Mouse (Mus musculus): ENCODE results near the gene Tnrc18. TPM values are rescaled to one million over a fixed set of nuclear protein-coding genes. Genes with fewer than 3 reads are reported as not detected.

Gene Tnrc18
- polyA plus RNA-seq, 1 experiment from 2014 or later = 32.5 TPM

DNA sequence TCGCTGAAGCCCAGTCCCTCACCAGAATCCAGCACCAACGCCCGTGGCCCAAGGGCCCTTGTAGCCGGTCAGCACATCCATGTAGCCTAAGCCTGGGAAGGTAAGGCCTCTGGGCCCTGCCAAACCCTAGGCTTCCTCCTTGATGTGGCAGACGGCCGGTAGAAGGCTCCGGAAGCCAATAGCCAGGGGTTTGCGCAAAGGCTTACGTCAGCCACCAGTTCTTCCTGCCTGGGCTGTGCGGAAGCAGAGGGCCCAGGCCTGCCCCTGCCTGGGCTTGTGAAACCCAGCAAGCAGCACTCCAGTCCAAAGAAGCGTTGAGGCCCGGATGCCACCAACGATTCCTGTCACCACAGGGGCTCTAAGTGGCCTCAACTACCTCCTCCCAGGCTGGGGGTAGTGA lies 22.9 kb downstream of the Tnrc18 start:
- DNase-seq (ENCODE audit: low spot score) (no peak), ATAC-seq (ENCODE audit: insufficient read depth, low FRiP score, low TSS enrichment) (no peak)
- H3K27me3 ChIP-seq (ENCODE audit: control insufficient read depth, insufficient read depth, low read length) = no peaks in the 10 kb centered on the region
- H3K4me2 ChIP-seq (ENCODE audit: low read depth) = no peak overlapping the region
- H3K4me3 ChIP-seq (ENCODE audit: low read depth, low read length) = no peak overlapping the region
- no peaks in the 10 kb centered on the region for H3K9me3 ChIP-seq (ENCODE audit: control insufficient read depth, low read length)
- no peak overlapping the region for H3K27ac ChIP-seq (ENCODE audit: low read depth, low read length)
- 83% methylated on average over 13 of the region's 13 CpGs for WGBS
- H3K4me1 ChIP-seq (ENCODE audit: control insufficient read depth, insufficient read depth, low read length) = no peaks in the 10 kb centered on the region
- peaks cover 12% of the 10 kb centered on the region for H3K36me3 ChIP-seq (ENCODE audit: control insufficient read depth, insufficient read depth, low read length)
- H3K9ac ChIP-seq (ENCODE audit: low read length) = no peak overlapping the region

DNA sequence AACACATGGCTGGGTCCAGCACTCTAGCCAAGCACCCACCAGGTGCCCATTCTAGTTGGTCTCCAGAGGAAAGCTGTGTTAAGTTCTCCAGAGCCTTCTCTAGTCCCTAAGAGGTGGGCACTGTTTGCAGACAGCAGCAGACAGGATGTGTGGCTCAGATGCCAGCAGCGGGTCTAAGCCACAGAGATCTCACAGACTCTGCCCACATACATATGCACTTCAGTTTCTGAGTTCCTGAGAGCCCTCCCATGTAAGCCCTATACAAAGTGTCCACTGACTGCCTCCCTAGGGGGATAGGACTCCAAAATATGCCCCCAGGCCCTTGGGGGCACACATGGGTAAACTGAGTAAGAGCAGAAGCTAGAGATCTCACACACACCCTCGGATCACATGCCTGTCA lies 23.3 kb downstream of the Tnrc18 start:
- 84% methylated on average over 2 of the region's 2 CpGs for WGBS
- H3K27me3 ChIP-seq (ENCODE audit: control insufficient read depth, insufficient read depth, low read length) = no peaks in the 10 kb centered on the region
- H3K27ac ChIP-seq (ENCODE audit: low read depth, low read length) = no peak overlapping the region
- no peak overlapping the region for H3K4me3 ChIP-seq (ENCODE audit: low read depth, low read length)
- H3K4me2 ChIP-seq (ENCODE audit: low read depth) = no peak overlapping the region
- peaks cover 11% of the 10 kb centered on the region for H3K36me3 ChIP-seq (ENCODE audit: control insufficient read depth, insufficient read depth, low read length)
- no peaks in the 10 kb centered on the region for H3K9me3 ChIP-seq (ENCODE audit: control insufficient read depth, low read length)
- ATAC-seq (ENCODE audit: insufficient read depth, low FRiP score, low TSS enrichment) = no peak
- H3K9ac ChIP-seq (ENCODE audit: low read length) = no peak overlapping the region
- no peak for DNase-seq (ENCODE audit: low spot score)
- no peaks in the 10 kb centered on the region for H3K4me1 ChIP-seq (ENCODE audit: control insufficient read depth, insufficient read depth, low read length)

DNA sequence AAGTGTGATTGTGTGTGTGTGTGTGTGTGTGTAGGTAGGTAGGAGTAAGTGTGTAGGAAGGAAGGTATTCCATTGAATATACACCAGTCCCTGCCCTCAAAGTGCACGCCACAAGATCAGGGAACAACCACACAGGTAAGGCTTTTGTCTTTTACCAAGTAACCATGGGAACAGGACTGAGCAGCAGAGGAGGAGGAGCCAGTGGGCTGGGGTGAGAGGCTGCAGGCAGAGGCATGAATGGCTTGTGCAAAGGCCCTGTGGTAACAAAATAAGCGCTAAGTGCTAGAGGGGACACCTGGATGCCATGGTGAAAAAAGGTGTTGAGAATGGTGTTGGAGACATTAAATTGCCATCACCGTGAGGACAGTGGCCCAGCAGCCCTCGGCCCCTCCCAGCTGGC lies 24.9 kb downstream of the Tnrc18 start:
- Histone ChIP-seq H3K4me3 (ENCODE audit: low read depth, low read length) (no peak overlapping the region), H3K9me3 (ENCODE audit: control insufficient read depth, low read length) (no peaks in the 10 kb centered on the region), H3K27ac (ENCODE audit: low read depth, low read length) (no peak overlapping the region), H3K4me1 (ENCODE audit: control insufficient read depth, insufficient read depth, low read length) (no peaks in the 10 kb centered on the region), H3K4me2 (ENCODE audit: low read depth) (no peak overlapping the region), H3K36me3 (ENCODE audit: control insufficient read depth, insufficient read depth, low read length) (peaks cover 22% of the 10 kb centered on the region), H3K9ac (ENCODE audit: low read length) (no peak overlapping the region), H3K27me3 (ENCODE audit: control insufficient read depth, insufficient read depth, low read length) (no peaks in the 10 kb centered on the region)
- DNase-seq (ENCODE audit: low spot score) (no peak), ATAC-seq (ENCODE audit: insufficient read depth, low FRiP score, low TSS enrichment) (no peak)
- WGBS = 91% methylated on average over 4 of the region's 4 CpGs

DNA sequence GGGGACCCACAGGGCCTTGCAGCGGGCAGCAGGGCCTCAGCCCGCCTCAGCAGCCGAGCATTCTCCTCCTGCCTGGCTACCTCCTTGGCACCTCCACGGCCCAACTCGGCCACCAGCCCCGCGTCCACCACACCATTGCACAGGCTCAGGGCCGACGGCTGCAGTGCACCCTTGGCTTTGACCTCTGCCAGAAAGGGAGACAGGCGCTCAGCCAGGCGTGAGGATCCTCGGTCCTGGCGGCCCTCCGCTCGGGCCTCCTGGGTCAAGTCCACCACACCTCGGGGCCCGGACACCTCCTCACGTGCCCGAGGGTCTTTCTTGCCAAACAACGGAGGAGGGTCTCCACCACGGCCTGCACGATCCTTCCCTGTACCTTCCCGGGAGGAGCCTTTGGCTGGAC lies 29.2 kb downstream of the Tnrc18 start:
- Histone ChIP-seq H3K36me3 (ENCODE audit: control insufficient read depth, insufficient read depth, low read length) (peaks cover 37% of the 10 kb centered on the region), H3K4me1 (ENCODE audit: control insufficient read depth, insufficient read depth, low read length) (no peaks in the 10 kb centered on the region), H3K27me3 (ENCODE audit: control insufficient read depth, insufficient read depth, low read length) (no peaks in the 10 kb centered on the region), H3K9ac (ENCODE audit: low read length) (no peak overlapping the region), H3K27ac (ENCODE audit: low read depth, low read length) (no peak overlapping the region), H3K9me3 (ENCODE audit: control insufficient read depth, low read length) (no peaks in the 10 kb centered on the region), H3K4me2 (ENCODE audit: low read depth) (no peak overlapping the region), H3K4me3 (ENCODE audit: low read depth, low read length) (no peak overlapping the region)
- WGBS = 91% methylated on average over 22 of the region's 23 CpGs
- DNase-seq (ENCODE audit: low spot score) = no peak
- no peak for ATAC-seq (ENCODE audit: insufficient read depth, low FRiP score, low TSS enrichment)

DNA sequence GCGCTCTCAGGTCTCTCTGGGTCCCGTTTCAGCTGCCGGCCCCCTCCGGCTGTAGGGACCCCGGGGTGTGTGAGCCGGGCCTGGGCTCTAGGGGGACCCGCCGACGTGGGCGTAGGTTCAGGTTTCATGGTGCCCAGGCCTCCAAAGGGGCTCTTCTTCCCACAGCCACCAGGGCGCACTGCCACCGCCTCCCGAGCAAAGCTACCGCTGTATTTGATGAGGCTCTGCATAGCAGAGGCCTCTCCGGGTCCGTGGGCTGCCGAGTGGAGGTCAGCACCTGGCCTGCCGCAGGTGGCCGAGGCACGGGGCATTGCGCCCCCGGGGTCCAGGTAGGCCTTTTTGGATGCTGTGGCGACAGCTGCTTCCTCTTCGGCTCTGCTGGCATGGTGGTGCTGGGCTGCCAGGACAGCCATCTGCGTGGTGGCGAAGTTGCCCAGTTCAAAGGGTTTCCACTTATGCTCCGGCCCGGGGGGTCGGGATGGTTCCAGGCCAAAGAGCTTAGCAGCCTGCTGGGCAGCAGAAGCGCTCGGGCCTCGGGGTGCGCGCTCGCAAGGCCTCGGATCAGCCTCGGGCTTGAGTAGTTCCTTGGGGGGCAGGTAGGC lies 30.1 kb downstream of the Tnrc18 start:
- Histone ChIP-seq H3K27ac (ENCODE audit: low read depth, low read length) (no peak overlapping the region), H3K9me3 (ENCODE audit: control insufficient read depth, low read length) (no peaks in the 10 kb centered on the region), H3K4me1 (ENCODE audit: control insufficient read depth, insufficient read depth, low read length) (no peaks in the 10 kb centered on the region), H3K36me3 (ENCODE audit: control insufficient read depth, insufficient read depth, low read length) (peaks cover 33% of the 10 kb centered on the region), H3K9ac (ENCODE audit: low read length) (no peak overlapping the region), H3K27me3 (ENCODE audit: control insufficient read depth, insufficient read depth, low read length) (no peaks in the 10 kb centered on the region), H3K4me2 (ENCODE audit: low read depth) (no peak overlapping the region), H3K4me3 (ENCODE audit: low read depth, low read length) (no peak overlapping the region)
- ATAC-seq (ENCODE audit: insufficient read depth, low FRiP score, low TSS enrichment) (no peak), DNase-seq (ENCODE audit: low spot score) (no peak)
- WGBS = 87% methylated on average over 37 of the region's 37 CpGs

DNA sequence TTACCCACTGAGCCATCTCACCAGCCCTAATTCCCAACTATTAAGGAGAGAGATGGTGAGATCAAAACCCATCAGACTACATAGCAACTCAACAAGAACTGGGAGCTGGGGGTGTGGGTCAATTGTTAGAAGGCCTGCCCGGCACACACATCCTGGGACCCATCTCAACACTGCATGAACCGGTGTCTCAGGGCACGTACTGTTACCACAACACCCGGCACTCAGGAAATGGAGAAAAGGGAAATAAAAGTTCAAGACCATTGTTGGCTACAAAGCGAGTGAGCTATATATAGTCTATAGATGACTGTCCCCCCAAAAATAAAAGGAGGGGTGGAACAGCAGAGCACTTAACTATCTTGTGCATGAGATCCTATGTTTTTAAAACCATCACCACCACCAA lies 30.8 kb downstream of the Tnrc18 start:
- WGBS = 90% methylated on average over 5 of the region's 5 CpGs
- no peak overlapping the region for H3K4me3 ChIP-seq (ENCODE audit: low read depth, low read length)
- no peak overlapping the region for H3K27ac ChIP-seq (ENCODE audit: low read depth, low read length)
- peaks cover 33% of the 10 kb centered on the region for H3K36me3 ChIP-seq (ENCODE audit: control insufficient read depth, insufficient read depth, low read length)
- H3K9me3 ChIP-seq (ENCODE audit: control insufficient read depth, low read length) = no peaks in the 10 kb centered on the region
- no peak overlapping the region for H3K9ac ChIP-seq (ENCODE audit: low read length)
- no peak for ATAC-seq (ENCODE audit: insufficient read depth, low FRiP score, low TSS enrichment)
- H3K27me3 ChIP-seq (ENCODE audit: control insufficient read depth, insufficient read depth, low read length) = no peaks in the 10 kb centered on the region
- no peak for DNase-seq (ENCODE audit: low spot score)
- no peak overlapping the region for H3K4me2 ChIP-seq (ENCODE audit: low read depth)
- H3K4me1 ChIP-seq (ENCODE audit: control insufficient read depth, insufficient read depth, low read length) = no peaks in the 10 kb centered on the region

DNA sequence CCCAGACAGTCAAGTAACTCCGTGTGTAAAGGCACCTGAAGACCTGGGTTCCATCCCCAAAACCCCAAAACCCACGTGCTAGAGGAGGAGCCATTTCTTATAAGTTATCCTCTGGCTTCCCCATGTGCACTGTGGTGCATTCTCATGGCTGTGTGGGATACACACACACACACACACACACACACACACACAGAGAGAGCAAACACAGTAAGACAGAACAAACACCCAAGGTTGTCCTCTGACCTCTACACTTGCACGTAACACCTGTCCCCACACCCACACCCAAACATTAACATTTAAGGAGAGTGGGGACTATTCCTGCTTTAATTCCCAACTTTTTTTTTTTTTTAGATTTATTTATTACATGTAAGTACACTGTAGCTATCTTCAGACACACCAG lies 31.2 kb downstream of the Tnrc18 start:
- Histone ChIP-seq H3K4me1 (ENCODE audit: control insufficient read depth, insufficient read depth, low read length) (0 out of 2 replicates have a peak, but pooled peaks cover 1% of the 10 kb centered on the region), H3K9me3 (ENCODE audit: control insufficient read depth, low read length) (no peaks in the 10 kb centered on the region), H3K4me3 (ENCODE audit: low read depth, low read length) (no peak overlapping the region), H3K4me2 (ENCODE audit: low read depth) (no peak overlapping the region), H3K9ac (ENCODE audit: low read length) (no peak overlapping the region), H3K27me3 (ENCODE audit: control insufficient read depth, insufficient read depth, low read length) (no peaks in the 10 kb centered on the region), H3K27ac (ENCODE audit: low read depth, low read length) (no peak overlapping the region), H3K36me3 (ENCODE audit: control insufficient read depth, insufficient read depth, low read length) (peaks cover 33% of the 10 kb centered on the region)
- ATAC-seq (ENCODE audit: insufficient read depth, low FRiP score, low TSS enrichment) (no peak), DNase-seq (ENCODE audit: low spot score) (no peak)
- 93% methylated on average over 3 of the region's 3 CpGs for WGBS

DNA sequence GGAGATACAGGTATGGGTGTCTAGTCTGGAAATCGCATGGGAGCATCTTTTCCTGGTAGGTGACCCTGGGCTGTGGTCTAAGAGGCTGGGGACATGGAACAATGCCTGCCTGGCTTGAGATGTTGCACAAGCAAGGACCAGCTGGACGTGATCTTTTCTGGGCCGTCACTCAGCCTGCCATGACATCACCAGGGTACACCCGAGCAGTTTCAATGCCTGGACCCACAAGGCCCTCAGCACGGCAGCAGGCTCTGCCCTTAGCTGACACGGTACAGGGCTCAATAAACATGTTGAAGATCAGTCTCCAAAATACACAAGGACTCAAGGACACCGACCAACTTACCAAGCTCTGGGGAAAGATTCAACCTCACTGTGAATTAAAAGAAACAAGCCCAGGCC lies 34.3 kb downstream of the Tnrc18 start:
- Histone ChIP-seq H3K9me3 (ENCODE audit: control insufficient read depth, low read length) (no peaks in the 10 kb centered on the region), H3K4me1 (ENCODE audit: control insufficient read depth, insufficient read depth, low read length) (0 out of 2 replicates have a peak, but pooled peaks cover 4% of the 10 kb centered on the region), H3K36me3 (ENCODE audit: control insufficient read depth, insufficient read depth, low read length) (peaks cover 25% of the 10 kb centered on the region), H3K27ac (ENCODE audit: low read depth, low read length) (no peak overlapping the region), H3K9ac (ENCODE audit: low read length) (no peak overlapping the region), H3K4me2 (ENCODE audit: low read depth) (no peak overlapping the region), H3K4me3 (ENCODE audit: low read depth, low read length) (no peak overlapping the region), H3K27me3 (ENCODE audit: control insufficient read depth, insufficient read depth, low read length) (no peaks in the 10 kb centered on the region)
- ATAC-seq (ENCODE audit: insufficient read depth, low FRiP score, low TSS enrichment) (no peak), DNase-seq (ENCODE audit: low spot score) (no peak)
- WGBS = 70% methylated on average over 7 of the region's 7 CpGs

DNA sequence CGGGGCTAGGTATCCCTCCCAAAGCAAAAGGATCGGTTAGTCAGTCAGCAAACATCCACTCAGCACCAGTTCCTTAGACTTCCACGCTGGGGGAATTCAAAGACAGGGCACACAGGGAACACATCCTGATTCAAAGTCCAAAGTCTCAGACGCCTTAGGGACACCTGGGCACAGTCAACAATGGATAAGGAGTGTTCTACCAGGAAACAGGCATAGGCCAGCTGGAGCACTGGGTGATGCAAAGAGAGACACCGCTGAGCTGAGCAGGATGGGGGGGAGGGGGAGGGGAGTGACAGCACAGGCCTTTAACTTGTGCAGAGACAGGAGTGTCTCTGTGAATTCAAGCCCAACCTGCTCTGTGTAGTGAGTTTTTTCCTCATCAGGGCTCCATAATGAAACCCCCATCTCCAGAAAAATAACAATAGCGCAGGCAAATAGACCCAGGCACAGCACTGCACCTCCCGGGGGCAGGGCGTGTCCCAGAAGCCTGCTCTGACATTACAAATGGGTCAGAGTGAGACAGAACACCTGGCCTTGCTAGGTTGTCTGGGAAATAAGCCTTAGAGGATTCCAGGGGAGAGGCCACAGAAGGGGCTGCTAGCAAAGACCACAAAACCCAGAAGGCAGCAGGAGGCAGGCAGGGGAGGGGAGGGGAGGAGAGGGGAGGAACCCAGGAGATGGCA lies 34.9 kb downstream of the Tnrc18 start:
- Histone ChIP-seq H3K9me3 (ENCODE audit: control insufficient read depth, low read length) (no peaks in the 10 kb centered on the region), H3K4me1 (ENCODE audit: control insufficient read depth, insufficient read depth, low read length) (0 out of 2 replicates have a peak, but pooled peaks cover 4% of the 10 kb centered on the region), H3K4me3 (ENCODE audit: low read depth, low read length) (no peak overlapping the region), H3K36me3 (ENCODE audit: control insufficient read depth, insufficient read depth, low read length) (peaks cover 19% of the 10 kb centered on the region), H3K9ac (ENCODE audit: low read length) (no peak overlapping the region), H3K4me2 (ENCODE audit: low read depth) (no peak overlapping the region), H3K27ac (ENCODE audit: low read depth, low read length) (no peak overlapping the region), H3K27me3 (ENCODE audit: control insufficient read depth, insufficient read depth, low read length) (no peaks in the 10 kb centered on the region)
- DNase-seq (ENCODE audit: low spot score) (no peak), ATAC-seq (ENCODE audit: insufficient read depth, low FRiP score, low TSS enrichment) (no peak)
- WGBS = 90% methylated on average over 8 of the region's 8 CpGs
